Mouse (Mus musculus) brain, embryonic 14.5 days (tissue): ENCODE measurements around the gene Hs3st4.

Source experiments
- CTCF ChIP-seq: fragments of 200-500 bp; IDR thresholded peaks from 2 replicates; pipeline ENCODE4 v1.5.1; 2012; ENCODE audit warnings: inconsistent platforms, mild to moderate bottlenecking, moderate library complexity, borderline replicate concordance; ENCODE audit not compliant: insufficient read depth, insufficient read length; ENCODE audit errors: extremely low read depth
- POLR2A ChIP-seq: fragments of 200-500 bp; IDR thresholded peaks from 2 replicates; pipeline ENCODE4 v1.6.1; 2012; ENCODE audit warnings: mild to moderate bottlenecking, inconsistent platforms, borderline replicate concordance; ENCODE audit not compliant: poor library complexity, insufficient read depth, insufficient read length, severe bottlenecking; ENCODE audit errors: extremely low read depth

- TF ChIP-seq CTCF: no peak
- no peak for TF ChIP-seq POLR2A
Measured at GRCm38 (mm10) chr7:124239903-124240647, 257.4 kb downstream of the Hs3st4 start.
